Mouse (Mus musculus): ENCODE data around the gene Fthl17d. TPM values are rescaled to one million over a fixed set of nuclear protein-coding genes. Genes with fewer than 3 reads are reported as not detected.
"Not testable (repeated sequence)": the region's sequence is repeated elsewhere in the genome, so short reads cannot be mapped to it uniquely, and the experiment has no call there.

Gene Fthl17d
- not detected in 2 replicates for polyA plus RNA-seq (2015; fragmentation: Nextera tagmentation; extraction: Ambion mirVana)

- H3K9ac ChIP-seq (ENCODE audit: low read depth, low read length); H3K4me1 ChIP-seq (ENCODE audit: control insufficient read depth, low read depth, low read length); H3K27ac ChIP-seq (ENCODE audit: low read length); ATAC-seq (ENCODE audit: low read depth); H3K4me3 ChIP-seq (ENCODE audit: low read depth, low read length); H3K4me2 ChIP-seq (ENCODE audit: low read depth, low read length); H3K9me3 ChIP-seq (replicated peaks; ENCODE audit: control insufficient read depth, low read length); H3K27me3 ChIP-seq (ENCODE audit: control insufficient read depth, insufficient read depth, low read depth, low read length); H3K36me3 ChIP-seq (ENCODE audit: control insufficient read depth, insufficient read depth): not testable (repeated sequence)
- WGBS (ENCODE audit: insufficient replicate concordance) = no CpG with 5 or more reads among the region's 9 CpGs
Measured at GRCm38 (mm10) chrX:8986655-8987054, at the start of gene Fthl17d. Gene Fthl17d (minus strand): TSS chrX:8986755.

GRCm38 (mm10) chrX:9033193-9033592, 46.6 kb upstream of the Fthl17d start, which contains the start of gene Fthl17e:
Gene Fthl17e (plus strand): TSS chrX:9033493.
- not testable (repeated sequence) for H3K4me1 ChIP-seq (ENCODE audit: control insufficient read depth, low read depth, low read length); H3K4me2 ChIP-seq (ENCODE audit: low read depth, low read length); H3K27me3 ChIP-seq (ENCODE audit: control insufficient read depth, insufficient read depth, low read depth, low read length); H3K27ac ChIP-seq (ENCODE audit: low read length); H3K4me3 ChIP-seq (ENCODE audit: low read depth, low read length); H3K9ac ChIP-seq (ENCODE audit: low read depth, low read length); H3K9me3 ChIP-seq (replicated peaks; ENCODE audit: control insufficient read depth, low read length); H3K36me3 ChIP-seq (ENCODE audit: control insufficient read depth, insufficient read depth); ATAC-seq (ENCODE audit: low read depth)
- whole genome bisulfite sequencing (ENCODE audit: insufficient replicate concordance) = no CpG with 5 or more reads among the region's 10 CpGs

- no peak for ATAC-seq (ENCODE audit: low read depth)
- Histone ChIP-seq H3K9ac (ENCODE audit: low read depth, low read length) (no peak overlapping the region), H3K4me1 (ENCODE audit: control insufficient read depth, low read depth, low read length) (no peaks in the 10 kb centered on the region), H3K36me3 (ENCODE audit: control insufficient read depth, insufficient read depth) (no peaks in the 10 kb centered on the region), H3K27me3 (ENCODE audit: control insufficient read depth, insufficient read depth, low read depth, low read length) (no peaks in the 10 kb centered on the region), H3K9me3 (replicated peaks; ENCODE audit: control insufficient read depth, low read length) (no peaks in the 10 kb centered on the region), H3K27ac (ENCODE audit: low read length) (no peak overlapping the region), H3K4me2 (ENCODE audit: low read depth, low read length) (no peak overlapping the region), H3K4me3 (ENCODE audit: low read depth, low read length) (no peak overlapping the region)
- WGBS (ENCODE audit: insufficient replicate concordance) = 43% methylated on average over 10 of the region's 10 CpGs
Measured at GRCm38 (mm10) chrX:9019481-9019880, 32.9 kb upstream of the Fthl17d start.

GRCm38 (mm10) chrX:9016079-9016478, 29.5 kb upstream of the Fthl17d start:
- Histone ChIP-seq H3K4me3 (ENCODE audit: low read depth, low read length) (no peak overlapping the region), H3K36me3 (ENCODE audit: control insufficient read depth, insufficient read depth) (no peaks in the 10 kb centered on the region), H3K9me3 (replicated peaks; ENCODE audit: control insufficient read depth, low read length) (no peaks in the 10 kb centered on the region), H3K9ac (ENCODE audit: low read depth, low read length) (no peak overlapping the region), H3K27ac (ENCODE audit: low read length) (no peak overlapping the region), H3K4me2 (ENCODE audit: low read depth, low read length) (no peak overlapping the region), H3K4me1 (ENCODE audit: control insufficient read depth, low read depth, low read length) (no peaks in the 10 kb centered on the region), H3K27me3 (ENCODE audit: control insufficient read depth, insufficient read depth, low read depth, low read length) (no peaks in the 10 kb centered on the region)
- WGBS (ENCODE audit: insufficient replicate concordance) = 13% methylated on average over 1 of the region's 1 CpGs
- no peak for ATAC-seq (ENCODE audit: low read depth)

GRCm38 (mm10) chrX:8976459-8976858, 10.1 kb downstream of the Fthl17d start, which contains the start of gene Fthl17c:
Gene Fthl17c (minus strand): TSS chrX:8976559.
- not testable (repeated sequence) for H3K4me1 ChIP-seq (ENCODE audit: control insufficient read depth, low read depth, low read length); ATAC-seq (ENCODE audit: low read depth); H3K27ac ChIP-seq (ENCODE audit: low read length); H3K4me2 ChIP-seq (ENCODE audit: low read depth, low read length); H3K27me3 ChIP-seq (ENCODE audit: control insufficient read depth, insufficient read depth, low read depth, low read length); H3K4me3 ChIP-seq (ENCODE audit: low read depth, low read length); H3K9me3 ChIP-seq (replicated peaks; ENCODE audit: control insufficient read depth, low read length); H3K36me3 ChIP-seq (ENCODE audit: control insufficient read depth, insufficient read depth); H3K9ac ChIP-seq (ENCODE audit: low read depth, low read length)
- no CpG with 5 or more reads among the region's 11 CpGs for WGBS (ENCODE audit: insufficient replicate concordance)

GRCm38 (mm10) chrX:8964618-8965017, 21.9 kb downstream of the Fthl17d start:
- H3K4me2 ChIP-seq (ENCODE audit: low read depth, low read length); H3K27ac ChIP-seq (ENCODE audit: low read length); H3K9me3 ChIP-seq (replicated peaks; ENCODE audit: control insufficient read depth, low read length); H3K27me3 ChIP-seq (ENCODE audit: control insufficient read depth, insufficient read depth, low read depth, low read length); H3K36me3 ChIP-seq (ENCODE audit: control insufficient read depth, insufficient read depth); H3K4me3 ChIP-seq (ENCODE audit: low read depth, low read length); H3K9ac ChIP-seq (ENCODE audit: low read depth, low read length); H3K4me1 ChIP-seq (ENCODE audit: control insufficient read depth, low read depth, low read length); ATAC-seq (ENCODE audit: low read depth): not testable (repeated sequence)
- 35% methylated on average over 4 of the region's 4 CpGs for WGBS (ENCODE audit: insufficient replicate concordance)

- 83% methylated on average over 4 of the region's 11 CpGs for WGBS (ENCODE audit: insufficient replicate concordance)
Measured at GRCm38 (mm10) chrX:8962875-8963274, 23.7 kb downstream of the Fthl17d start, which contains the start of gene Fthl17b. Gene Fthl17b (minus strand): TSS chrX:8962975.

GRCm38 (mm10) chrX:8948130-8948805, 38.3 kb downstream of the Fthl17d start:
- H3K4me1 ChIP-seq (ENCODE audit: control insufficient read depth, low read depth, low read length); H3K36me3 ChIP-seq (ENCODE audit: control insufficient read depth, insufficient read depth); H3K4me3 ChIP-seq (ENCODE audit: low read depth, low read length); H3K9ac ChIP-seq (ENCODE audit: low read depth, low read length); H3K27me3 ChIP-seq (ENCODE audit: control insufficient read depth, insufficient read depth, low read depth, low read length); H3K4me2 ChIP-seq (ENCODE audit: low read depth, low read length); H3K9me3 ChIP-seq (replicated peaks; ENCODE audit: control insufficient read depth, low read length); ATAC-seq (ENCODE audit: low read depth); H3K27ac ChIP-seq (ENCODE audit: low read length): not testable (repeated sequence)
- WGBS (ENCODE audit: insufficient replicate concordance) = 12% methylated on average over 7 of the region's 7 CpGs

More at GRCm38 (mm10) chrX:8962875-8963274, 23.7 kb downstream of the Fthl17d start, which contains the start of gene Fthl17b:
- not testable (repeated sequence) for H3K27ac ChIP-seq (ENCODE audit: low read length); ATAC-seq (ENCODE audit: low read depth); H3K4me1 ChIP-seq (ENCODE audit: control insufficient read depth, low read depth, low read length); H3K9me3 ChIP-seq (replicated peaks; ENCODE audit: control insufficient read depth, low read length); H3K27me3 ChIP-seq (ENCODE audit: control insufficient read depth, insufficient read depth, low read depth, low read length); H3K9ac ChIP-seq (ENCODE audit: low read depth, low read length); H3K4me2 ChIP-seq (ENCODE audit: low read depth, low read length); H3K4me3 ChIP-seq (ENCODE audit: low read depth, low read length); H3K36me3 ChIP-seq (ENCODE audit: control insufficient read depth, insufficient read depth)

GRCm38 (mm10) chrX:8944041-8944440, 42.5 kb downstream of the Fthl17d start:
- no peaks in the 10 kb centered on the region for H3K9me3 ChIP-seq (replicated peaks; ENCODE audit: control insufficient read depth, low read length)
- H3K36me3 ChIP-seq (ENCODE audit: control insufficient read depth, insufficient read depth) = no peaks in the 10 kb centered on the region
- no peak overlapping the region for H3K4me3 ChIP-seq (ENCODE audit: low read depth, low read length)
- no peak overlapping the region for H3K27ac ChIP-seq (ENCODE audit: low read length)
- no peak for ATAC-seq (ENCODE audit: low read depth)
- H3K27me3 ChIP-seq (ENCODE audit: control insufficient read depth, insufficient read depth, low read depth, low read length) = no peaks in the 10 kb centered on the region
- H3K9ac ChIP-seq (ENCODE audit: low read depth, low read length) = no peak overlapping the region
- no peaks in the 10 kb centered on the region for H3K4me1 ChIP-seq (ENCODE audit: control insufficient read depth, low read depth, low read length)
- 65% methylated on average over 8 of the region's 8 CpGs for WGBS (ENCODE audit: insufficient replicate concordance)
- no peak overlapping the region for H3K4me2 ChIP-seq (ENCODE audit: low read depth, low read length)

Measured in liver, embryonic 16.5 days (tissue).